Mouse (Mus musculus) liver, adult (tissue): ENCODE results near the gene Mchr1.

Source experiments
- GATA4 ChIP-seq: IDR thresholded peaks from 2 replicates; pipeline ENCODE4 v1.6.1; 2014; ENCODE audit warnings: mild to moderate bottlenecking, low read length; ENCODE audit not compliant: insufficient replicate concordance

Gene Mchr1

GRCm38 (mm10) chr15:81252626-81253174 lies 17.4 kb downstream of the Mchr1 start:
- no peak for TF ChIP-seq GATA4

DNA sequence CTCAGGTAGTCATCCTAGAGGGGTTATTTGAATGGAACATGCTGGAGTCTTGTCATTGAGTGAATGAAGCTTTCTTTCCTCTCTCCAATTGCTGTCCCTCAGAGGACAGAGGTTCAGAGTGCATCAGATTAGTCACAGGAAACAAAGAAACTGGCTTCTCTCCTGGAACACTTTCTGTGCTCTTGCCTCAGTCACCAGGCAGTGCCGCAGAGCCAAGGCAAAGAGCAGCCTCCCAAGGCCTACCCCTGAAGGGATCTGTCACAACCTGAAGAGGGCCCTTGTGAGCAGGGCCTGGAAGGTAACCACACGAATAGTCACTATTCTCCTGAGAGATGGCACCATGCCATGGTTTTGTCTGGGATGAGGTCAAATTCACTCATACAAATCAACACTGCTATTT lies 18.3 kb downstream of the Mchr1 start:
- TF ChIP-seq GATA4 = no peak

DNA sequence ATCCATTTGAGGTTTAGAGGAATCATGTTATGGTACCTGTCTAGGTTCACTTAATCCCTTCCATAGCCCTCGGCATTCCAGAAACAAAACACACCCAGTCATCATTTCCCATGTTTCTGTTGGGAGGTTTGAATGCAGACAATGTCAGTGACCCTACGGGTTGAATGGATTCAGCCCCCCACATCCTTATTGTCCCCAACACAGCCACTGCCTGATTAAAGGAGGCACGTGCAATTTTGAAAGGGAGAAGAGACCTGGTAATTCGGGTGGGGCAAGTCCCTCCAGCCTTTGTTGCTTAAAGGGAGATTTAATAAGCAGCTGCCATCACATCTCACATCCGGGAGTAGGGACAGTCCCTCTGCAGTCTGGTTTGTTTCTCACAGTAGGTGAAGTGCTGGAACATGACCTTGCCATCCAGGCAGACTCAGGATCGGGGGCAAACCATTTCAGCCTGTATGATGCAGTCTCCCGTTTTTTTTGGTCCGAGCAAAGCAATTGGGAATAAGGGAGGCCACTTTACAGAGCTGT lies 18.9 kb downstream of the Mchr1 start:
- TF ChIP-seq GATA4 = no peak

DNA sequence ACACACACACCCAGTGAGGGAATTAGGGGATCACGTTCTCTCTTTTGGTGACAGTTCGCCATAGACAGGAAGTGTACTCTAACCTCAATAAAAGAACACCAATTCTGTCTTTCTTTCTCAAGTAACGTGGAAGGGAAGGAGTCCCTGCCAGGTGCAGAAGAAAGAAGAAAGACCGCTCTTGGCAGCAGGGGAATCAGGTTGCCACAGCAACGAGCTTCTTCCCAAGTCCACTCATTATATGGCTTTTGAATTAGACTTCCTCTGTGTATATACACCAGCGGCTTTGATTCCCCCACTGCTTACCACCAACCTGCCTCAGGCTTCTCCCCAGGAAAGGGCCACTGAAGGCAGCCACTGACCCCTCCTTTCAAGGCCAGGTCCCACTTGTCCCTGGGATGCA lies 19.8 kb downstream of the Mchr1 start:
- no peak for TF ChIP-seq GATA4

- no peak for TF ChIP-seq GATA4
Observed at GRCm38 (mm10) chr15:81258296-81258695, 23.0 kb downstream of the Mchr1 start.

GRCm38 (mm10) chr15:81259304-81259703 lies 24.0 kb downstream of the Mchr1 start:
- TF ChIP-seq GATA4 = no peak

DNA sequence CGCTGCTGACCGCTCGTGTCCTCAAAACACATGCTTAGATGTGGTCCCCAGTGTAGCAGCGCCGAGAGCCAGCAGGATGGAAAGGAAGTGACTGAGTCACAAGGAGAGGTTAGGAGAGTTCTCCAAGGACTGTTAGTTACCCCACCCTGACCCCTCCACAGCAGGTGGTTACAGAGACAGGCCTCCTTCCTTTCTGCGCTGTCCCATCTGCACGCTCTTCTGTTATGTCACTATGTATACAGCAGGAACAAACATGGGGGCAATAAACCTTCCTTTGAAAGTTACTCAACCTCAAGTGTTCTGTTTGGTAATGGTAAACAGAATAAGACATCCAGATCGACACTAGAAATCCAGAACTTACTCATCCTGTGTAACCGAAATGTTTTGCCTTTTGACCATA lies 24.9 kb downstream of the Mchr1 start:
- TF ChIP-seq GATA4 = no peak

- TF ChIP-seq GATA4 = no peak
Observed at GRCm38 (mm10) chr15:81264392-81265095, 29.2 kb downstream of the Mchr1 start.

DNA sequence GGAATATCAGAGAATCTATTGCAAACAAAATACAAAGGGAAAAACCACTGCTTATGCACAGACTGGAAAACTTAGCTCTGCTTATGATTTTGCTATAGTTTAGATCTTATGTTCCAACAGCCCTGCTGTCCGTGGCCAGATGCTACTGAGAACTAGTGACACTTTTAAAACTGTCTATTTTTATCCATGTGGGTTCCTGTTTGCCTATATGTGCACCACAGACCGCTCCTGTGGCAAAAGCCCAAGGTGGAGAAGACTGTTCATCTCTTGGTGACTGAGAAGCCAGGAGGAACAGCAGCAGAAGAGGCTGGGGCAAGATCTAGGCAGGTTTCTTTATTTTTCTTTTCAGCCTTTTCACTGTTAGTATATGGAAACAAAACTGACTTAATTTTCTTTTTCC lies 32.1 kb downstream of the Mchr1 start:
- TF ChIP-seq GATA4 = no peak

- no peak for TF ChIP-seq GATA4
Observed at GRCm38 (mm10) chr15:81272305-81273053, 37.2 kb downstream of the Mchr1 start.

- no peak for TF ChIP-seq GATA4
Observed at GRCm38 (mm10) chr15:81273361-81273760, 38.1 kb downstream of the Mchr1 start.

- no peak for TF ChIP-seq GATA4
Observed at GRCm38 (mm10) chr15:81277928-81278327, 42.6 kb downstream of the Mchr1 start.

- no peak for TF ChIP-seq GATA4
Observed at GRCm38 (mm10) chr15:81278699-81279098, 43.4 kb downstream of the Mchr1 start.

- TF ChIP-seq GATA4 = no peak
Observed at GRCm38 (mm10) chr15:81284121-81284734, 48.9 kb downstream of the Mchr1 start.
